Mouse (Mus musculus): Measurements from ENCODE around the gene Nt5c1a.

DNA sequence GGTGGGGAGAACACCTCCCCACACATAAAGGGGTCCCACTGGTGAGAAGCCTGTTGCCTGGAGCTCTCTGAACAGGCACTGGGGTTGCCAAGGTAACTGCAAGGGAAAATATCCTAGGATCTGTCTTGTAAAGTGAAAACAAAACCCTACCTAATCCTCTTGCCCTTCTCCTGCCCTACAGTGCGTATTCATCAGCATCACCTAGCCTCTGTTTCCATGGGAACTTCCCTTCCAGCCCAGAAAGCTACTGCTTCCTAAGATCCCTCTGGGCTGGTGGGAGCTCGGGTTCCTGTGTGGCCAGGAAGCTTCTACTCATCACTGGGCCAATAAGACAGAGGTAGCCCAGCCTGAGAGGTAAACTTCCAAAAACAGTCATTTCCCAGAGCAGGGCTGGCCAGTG is 11.0 kb downstream of the Nt5c1a start:
- TF ChIP-seq POLR2A (IDR thresholded peaks at IDR 0.05; ENCODE audit: control insufficient read depth, low read depth, low read length) (no peak), CTCF (IDR thresholded peaks at IDR 0.05; ENCODE audit: control insufficient read depth, insufficient read depth, insufficient replicate concordance, low read depth, low read length) (no peak)

Measured in testis, adult 2 months (tissue).